In genomic region chr2:127519308-127519707, GRCm38 (mm10) we compare ENCODE assay signal across 23 mouse cellular contexts. TPM values are rescaled to one million over a fixed set of nuclear protein-coding genes. Genes with fewer than 3 reads are reported as not detected.
A peak's percentile ranks its signal among the peaks of the same experiment; 100 is the strongest.
DNase-seq lines count a peak whose midpoint lies in the region; ATAC-seq and TF ChIP-seq lines count a peak whose summit lies in the region.
"Had no signal": no experiment of that assay in that cellular context is flagged by ENCODE, and none has a peak within 500 bp of the region (broad histone marks: within the 10 kb centered on the region; RNA-seq: fewer than 3 reads in every experiment).

No protein-coding gene starts in this region.

- H3K4me2 ChIP-seq in hindbrain, embryonic 13.5 days: no peak overlapping the region
- peak overlapping the region; percentile 2; the same call in 1 of the 2 replicates for H3K4me2 ChIP-seq in midbrain, embryonic 12.5 days (replicated peaks)

- 0 out of 2 replicates have a peak overlapping the region, but pooled peaks have one; percentile 24 for H3K9ac ChIP-seq in hindbrain, embryonic 13.5 days
- no peak overlapping the region for H3K9ac ChIP-seq in midbrain, embryonic 12.5 days (replicated peaks)
- H3K9ac ChIP-seq: liver, postnatal 0 days had no signal

- peak overlapping the region; percentile 90 for H3K27ac ChIP-seq in cerebellum, adult 2 months (ENCODE audit: insufficient read depth, low read length)
- no peak overlapping the region for H3K27ac ChIP-seq in hindbrain, embryonic 13.5 days
- H3K27ac ChIP-seq in hindbrain, embryonic 10.5 days: no peak overlapping the region
- H3K27ac ChIP-seq in cortical plate, adult 2 months (ENCODE audit: insufficient read depth, low read length): peak overlapping the region; percentile 55
- no peak overlapping the region for H3K27ac ChIP-seq in midbrain, embryonic 12.5 days (replicated peaks)
- H3K27ac ChIP-seq: gastrocnemius, adult 2 months; heart, embryonic 10.5 days; limb, embryonic 10.5 days had no signal

- H3K27me3 ChIP-seq in cerebellum, adult 2 months (ENCODE audit: control insufficient read depth, insufficient read depth, low read length): no peaks in the 10 kb centered on the region
- no peaks in the 10 kb centered on the region for H3K27me3 ChIP-seq in hindbrain, embryonic 13.5 days
- peaks cover 12% of the 10 kb centered on the region; the same call in 1 of the 2 replicates for H3K27me3 ChIP-seq in hindbrain, embryonic 10.5 days (ENCODE audit: insufficient read depth, poor library complexity, severe bottlenecking)
- H3K27me3 ChIP-seq in midbrain, embryonic 12.5 days: no peaks in the 10 kb centered on the region

- H3K4me3 ChIP-seq in cerebellum, adult 2 months (replicated peaks; ENCODE audit: insufficient read depth, low read depth, low read length): peak overlapping the region; percentile 85
- H3K4me3 ChIP-seq in hindbrain, embryonic 13.5 days: no peak overlapping the region
- no peak overlapping the region for H3K4me3 ChIP-seq in hindbrain, embryonic 10.5 days
- peak overlapping the region; percentile 83 for H3K4me3 ChIP-seq in cortical plate, adult 2 months (ENCODE audit: insufficient read depth, low read length)
- H3K4me3 ChIP-seq in midbrain, embryonic 12.5 days: no peak overlapping the region
- H3K4me3 ChIP-seq: gastrocnemius, adult 2 months; heart, embryonic 10.5 days; limb, embryonic 10.5 days; megakaryocyte, embryonic 14.5 days; myocyte had no signal

- H3K36me3 ChIP-seq in hindbrain, embryonic 13.5 days: no peaks in the 10 kb centered on the region
- H3K36me3 ChIP-seq in hindbrain, embryonic 10.5 days: no peaks in the 10 kb centered on the region
- H3K36me3 ChIP-seq in midbrain, embryonic 12.5 days: no peaks in the 10 kb centered on the region
- H3K36me3 ChIP-seq: heart, embryonic 10.5 days; limb, embryonic 10.5 days had no signal

- DNase-seq in cerebellum, adult 2 months: peak; percentile 51 to 57
- DNase-seq in cerebellum, adult 11 months: no peak
- no peak for DNase-seq in hindbrain, embryonic 10.5 days (ENCODE audit: low spot score)
- DNase-seq in lung, postnatal 36 days: no peak
- DNase-seq in ovary, postnatal 14 days (ENCODE audit: low spot score): no peak
- DNase-seq: adrenal gland, postnatal 10 days; embryo, embryonic 11 days; gastrocnemius, adult 2 months; kidney, adult 2 months; kidney, postnatal 10 days; liver, postnatal 0 days; lung, postnatal 14 days; right cerebral cortex, postnatal 25 days; thymus, adult 2 months had no signal

- ATAC-seq in hindbrain, embryonic 13.5 days (ENCODE audit: low FRiP score): no peak
- ATAC-seq in midbrain, embryonic 12.5 days (ENCODE audit: low FRiP score, low read depth): no peak
- ATAC-seq: CD4-positive, CD25-positive, alpha-beta regulatory T cell, adult 4 months; liver, postnatal 0 days; Patski had no signal

- no peak for TF ChIP-seq POLR2A in cerebellum, adult 2 months (IDR thresholded peaks at IDR 0.05; ENCODE audit: borderline replicate concordance, insufficient read depth, low read length)
- no peak for TF ChIP-seq POLR2A in cortical plate, adult 2 months (IDR thresholded peaks at IDR 0.05; ENCODE audit: extremely low read depth, insufficient read depth, low read length)

- H3K4me1 ChIP-seq in cerebellum, adult 2 months (ENCODE audit: control insufficient read depth, insufficient read depth, low read length): peaks cover 56% of the 10 kb centered on the region
- H3K4me1 ChIP-seq in hindbrain, embryonic 13.5 days (replicated peaks): peaks cover 66% of the 10 kb centered on the region
- peaks cover 57% of the 10 kb centered on the region for H3K4me1 ChIP-seq in hindbrain, embryonic 10.5 days (replicated peaks)
- peaks cover 2% of the 10 kb centered on the region for H3K4me1 ChIP-seq in cortical plate, adult 2 months (ENCODE audit: control insufficient read depth, insufficient read depth, low read length)
- H3K4me1 ChIP-seq in midbrain, embryonic 12.5 days: peaks cover 47% of the 10 kb centered on the region

- H3K9me3 ChIP-seq in hindbrain, embryonic 13.5 days: no peaks in the 10 kb centered on the region
- no peaks in the 10 kb centered on the region for H3K9me3 ChIP-seq in hindbrain, embryonic 10.5 days
- no peaks in the 10 kb centered on the region for H3K9me3 ChIP-seq in midbrain, embryonic 12.5 days
- H3K9me3 ChIP-seq: heart, embryonic 10.5 days; limb, embryonic 10.5 days; megakaryocyte, embryonic 14.5 days had no signal

- TF ChIP-seq CTCF in cerebellum, adult 2 months (IDR thresholded peaks at IDR 0.05; ENCODE audit: borderline replicate concordance, insufficient read depth, low read depth, low read length): no peak
- TF ChIP-seq CTCF in cortical plate, adult 2 months (IDR thresholded peaks at IDR 0.05; ENCODE audit: extremely low read depth, insufficient read depth, low read length): no peak

- WGBS in cerebellum, adult 2 months: 23% methylated on average over 5 of the region's 5 CpGs
- 84% methylated on average over 5 of the region's 5 CpGs for WGBS in hindbrain, embryonic 13.5 days
- 85% methylated on average over 5 of the region's 5 CpGs for WGBS in hindbrain, embryonic 10.5 days
- 87% methylated on average over 5 of the region's 5 CpGs for WGBS in midbrain, embryonic 12.5 days

RNA-seq across cellular contexts. Expression of gene Kcnip3, which starts 2.6 kb away (rescaled TPM):
- 81.6 and 83.9 TPM in 2 replicates for polyA plus RNA-seq in cerebellum, adult 2 months (2012; rRNA removed)
- 3.6 and 4.8 TPM in 2 replicates for polyA plus RNA-seq in hindbrain, embryonic 13.5 days (2015; fragmentation: Nextera tagmentation; extraction: Ambion mirVana)
- 2.2 TPM in 2 replicates for polyA plus RNA-seq in hindbrain, embryonic 10.5 days (2016; fragmentation: Nextera tagmentation; extraction: Ambion mirVana)
- 109 and 110 TPM in 2 replicates for polyA plus RNA-seq in cortical plate, adult 2 months (2012; rRNA removed)
- polyA plus RNA-seq in midbrain, embryonic 12.5 days (2016; fragmentation: Nextera tagmentation; extraction: Ambion mirVana): 3.5 and 3.7 TPM in 2 replicates
- polyA plus RNA-seq: CD4-positive, CD25-positive, alpha-beta regulatory T cell, adult 4 months had no signal

RNA-seq across cellular contexts. Expression of gene Prom2, which starts 22.0 kb away (rescaled TPM):
- 3.3 and 4.1 TPM in 2 replicates for polyA plus RNA-seq in cerebellum, adult 2 months (2012; rRNA removed)
- 0.10 TPM in 1 of 2 replicates, not detected in the other for polyA plus RNA-seq in hindbrain, embryonic 13.5 days (2015; fragmentation: Nextera tagmentation; extraction: Ambion mirVana)
- 0.65 and 0.85 TPM in 2 replicates for polyA plus RNA-seq in hindbrain, embryonic 10.5 days (2016; fragmentation: Nextera tagmentation; extraction: Ambion mirVana)
- polyA plus RNA-seq in cortical plate, adult 2 months (2012; rRNA removed): 0.17 and 0.21 TPM in 2 replicates
- 0.31 and 0.62 TPM in 2 replicates for polyA plus RNA-seq in midbrain, embryonic 12.5 days (2016; fragmentation: Nextera tagmentation; extraction: Ambion mirVana)
- polyA plus RNA-seq: CD4-positive, CD25-positive, alpha-beta regulatory T cell, adult 4 months; liver, postnatal 0 days; myocyte; Patski had no signal

Comparison
In these comparisons a context has a peak if more than half of its experiments do, and no peak if none do; other contexts are left out.
1. DNase-seq: peak in cerebellum, adult 2 months (2 of 2); none in cerebellum, adult 11 months (single experiment), hindbrain, embryonic 10.5 days (single experiment), lung, postnatal 36 days (single experiment) and ovary, postnatal 14 days (single experiment).
2. H3K27ac ChIP-seq: peak in cerebellum, adult 2 months (single experiment) and cortical plate, adult 2 months (single experiment); none in hindbrain, embryonic 13.5 days (single experiment), hindbrain, embryonic 10.5 days (single experiment) and midbrain, embryonic 12.5 days (single experiment).
3. H3K4me3 ChIP-seq: peak in cerebellum, adult 2 months (single experiment) and cortical plate, adult 2 months (single experiment); none in hindbrain, embryonic 13.5 days (single experiment), hindbrain, embryonic 10.5 days (single experiment) and midbrain, embryonic 12.5 days (single experiment).
4. RNA of gene Kcnip3, which starts 2.6 kb away (polyA plus RNA-seq): 109 to 110 TPM in cortical plate, adult 2 months and 81.6 to 83.9 TPM in cerebellum, adult 2 months; 3.6 to 4.8 TPM in hindbrain, embryonic 13.5 days, 3.5 to 3.7 TPM in midbrain, embryonic 12.5 days and 2.2 TPM in hindbrain, embryonic 10.5 days; every median in the first group is over 10 times any median in the second.